Mouse (Mus musculus): ENCODE results near the gene Col16a1. TPM values are rescaled to one million over a fixed set of nuclear protein-coding genes. Genes with fewer than 3 reads are reported as not detected.

The Col16a1 gene
- polyA plus RNA-seq, 1 experiment from 2014 or later: 37.1 TPM

GRCm38 (mm10) chr4:130071758-130072157 lies 24.1 kb downstream of the Col16a1 start:
- WGBS: 70% methylated on average over 2 of the region's 2 CpGs
- Histone ChIP-seq H3K4me3 (ENCODE audit: control insufficient read depth in 1 of 2, insufficient read depth in 1 of 2, low read depth in 1 of 2, low read length in 2 of 2) (no peak overlapping the region), H3K4me1 (ENCODE audit: control insufficient read depth in 2 of 2, insufficient read depth in 2 of 2, low read length in 2 of 2) (no peaks in the 10 kb centered on the region; a peak in 1 of 4 replicates), H3K4me2 (ENCODE audit: low read length) (no peak overlapping the region), H3K27me3 (ENCODE audit: control insufficient read depth, insufficient read depth, low read length) (peaks cover 4% of the 10 kb centered on the region), H3K9me3 (ENCODE audit: control insufficient read depth, low read length) (no peaks in the 10 kb centered on the region), H3K9ac (ENCODE audit: low read length) (no peak overlapping the region), H3K27ac (replicated peaks in 1 of 2; ENCODE audit: control insufficient read depth in 1 of 2, insufficient read depth in 1 of 2, low read depth in 2 of 2, low read length in 2 of 2) (no peak overlapping the region), H3K36me3 (ENCODE audit: control insufficient read depth, insufficient read depth, low read length) (no peaks in the 10 kb centered on the region)
- ATAC-seq (ENCODE audit: insufficient number of reproducible peaks, insufficient read depth, low FRiP score, low read depth): no peak

DNA sequence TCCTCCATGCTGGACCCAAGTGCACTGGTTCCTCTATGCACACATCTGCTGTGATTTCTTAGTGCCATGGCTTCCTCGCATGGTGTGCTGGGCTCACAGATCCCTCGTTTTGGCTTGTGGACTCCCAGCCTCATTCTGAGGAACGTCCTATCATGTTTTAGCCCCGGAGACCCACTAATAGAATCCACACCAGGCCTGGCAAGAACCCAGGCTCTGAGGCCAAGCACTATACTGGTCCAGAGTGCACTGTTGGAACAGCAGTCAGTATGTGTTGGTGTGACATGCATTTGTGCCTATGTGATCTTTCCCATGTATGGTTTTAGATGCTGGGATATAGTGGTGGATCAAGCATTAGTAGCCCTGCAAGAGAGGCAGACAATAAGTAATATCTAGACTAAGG lies 25.7 kb downstream of the Col16a1 start:
- H3K27ac ChIP-seq (replicated peaks in 1 of 2; ENCODE audit: control insufficient read depth in 1 of 2, insufficient read depth in 1 of 2, low read depth in 2 of 2, low read length in 2 of 2): no peak overlapping the region
- H3K4me1 ChIP-seq (ENCODE audit: control insufficient read depth in 2 of 2, insufficient read depth in 2 of 2, low read length in 2 of 2): no peaks in the 10 kb centered on the region; a peak in 1 of 4 replicates
- H3K36me3 ChIP-seq (ENCODE audit: control insufficient read depth, insufficient read depth, low read length): no peaks in the 10 kb centered on the region
- 76% methylated on average over 4 of the region's 4 CpGs for WGBS
- no peak overlapping the region for H3K9ac ChIP-seq (ENCODE audit: low read length)
- H3K9me3 ChIP-seq (ENCODE audit: control insufficient read depth, low read length): no peaks in the 10 kb centered on the region
- peaks cover 17% of the 10 kb centered on the region for H3K27me3 ChIP-seq (ENCODE audit: control insufficient read depth, insufficient read depth, low read length)
- H3K4me2 ChIP-seq (ENCODE audit: low read length): no peak overlapping the region
- no peak for ATAC-seq (ENCODE audit: insufficient number of reproducible peaks, insufficient read depth, low FRiP score, low read depth)
- H3K4me3 ChIP-seq (ENCODE audit: control insufficient read depth in 1 of 2, insufficient read depth in 1 of 2, low read depth in 1 of 2, low read length in 2 of 2): no peak overlapping the region

- no peak overlapping the region for H3K4me2 ChIP-seq (ENCODE audit: low read length)
- H3K36me3 ChIP-seq (ENCODE audit: control insufficient read depth, insufficient read depth, low read length): no peaks in the 10 kb centered on the region
- H3K9me3 ChIP-seq (ENCODE audit: control insufficient read depth, low read length): no peaks in the 10 kb centered on the region
- H3K27me3 ChIP-seq (ENCODE audit: control insufficient read depth, insufficient read depth, low read length): peaks cover 26% of the 10 kb centered on the region
- H3K9ac ChIP-seq (ENCODE audit: low read length): no peak overlapping the region
- 58% methylated on average over 17 of the region's 17 CpGs for WGBS
- H3K4me1 ChIP-seq (ENCODE audit: control insufficient read depth in 2 of 2, insufficient read depth in 2 of 2, low read length in 2 of 2): no peaks in the 10 kb centered on the region; a peak in 1 of 4 replicates
- no peak overlapping the region for H3K27ac ChIP-seq (replicated peaks in 1 of 2; ENCODE audit: control insufficient read depth in 1 of 2, insufficient read depth in 1 of 2, low read depth in 2 of 2, low read length in 2 of 2)
- no peak overlapping the region for H3K4me3 ChIP-seq (ENCODE audit: control insufficient read depth in 1 of 2, insufficient read depth in 1 of 2, low read depth in 1 of 2, low read length in 2 of 2)
- 0 out of 2 replicates have a peak, but pooled peaks have one; percentile 35 for ATAC-seq (ENCODE audit: insufficient number of reproducible peaks, insufficient read depth, low FRiP score, low read depth)
Measured at GRCm38 (mm10) chr4:130074761-130075515, 27.3 kb downstream of the Col16a1 start.

- peaks cover 26% of the 10 kb centered on the region for H3K27me3 ChIP-seq (ENCODE audit: control insufficient read depth, insufficient read depth, low read length)
- whole genome bisulfite sequencing: 48% methylated on average over 8 of the region's 8 CpGs
- no peak overlapping the region for H3K9ac ChIP-seq (ENCODE audit: low read length)
Measured at GRCm38 (mm10) chr4:130076856-130077255, 29.2 kb downstream of the Col16a1 start.

GRCm38 (mm10) chr4:130078816-130079485 lies 31.3 kb downstream of the Col16a1 start:
- Histone ChIP-seq H3K27ac (replicated peaks in 1 of 2; ENCODE audit: control insufficient read depth in 1 of 2, insufficient read depth in 1 of 2, low read depth in 2 of 2, low read length in 2 of 2) (no peak overlapping the region), H3K9me3 (ENCODE audit: control insufficient read depth, low read length) (no peaks in the 10 kb centered on the region), H3K4me1 (ENCODE audit: control insufficient read depth in 2 of 2, insufficient read depth in 2 of 2, low read length in 2 of 2) (peaks cover 11 to 12% of the 10 kb centered on the region in 2 experiments), H3K36me3 (ENCODE audit: control insufficient read depth, insufficient read depth, low read length) (no peaks in the 10 kb centered on the region), H3K27me3 (ENCODE audit: control insufficient read depth, insufficient read depth, low read length) (peaks cover 35% of the 10 kb centered on the region), H3K9ac (ENCODE audit: low read length) (no peak overlapping the region), H3K4me3 (ENCODE audit: control insufficient read depth in 1 of 2, insufficient read depth in 1 of 2, low read depth in 1 of 2, low read length in 2 of 2) (no peak overlapping the region), H3K4me2 (ENCODE audit: low read length) (no peak overlapping the region)
- 55% methylated on average over 17 of the region's 17 CpGs for WGBS
- 0 out of 2 replicates have a peak, but pooled peaks have one; percentile 32 for ATAC-seq (ENCODE audit: insufficient number of reproducible peaks, insufficient read depth, low FRiP score, low read depth)

More at GRCm38 (mm10) chr4:130076856-130077255, 29.2 kb downstream of the Col16a1 start:
- H3K36me3 ChIP-seq (ENCODE audit: control insufficient read depth, insufficient read depth, low read length): no peaks in the 10 kb centered on the region
- no peak overlapping the region for H3K27ac ChIP-seq (replicated peaks in 1 of 2; ENCODE audit: control insufficient read depth in 1 of 2, insufficient read depth in 1 of 2, low read depth in 2 of 2, low read length in 2 of 2)
- H3K9me3 ChIP-seq (ENCODE audit: control insufficient read depth, low read length): no peaks in the 10 kb centered on the region
- peaks cover 9 to 10% of the 10 kb centered on the region in 2 experiments for H3K4me1 ChIP-seq (ENCODE audit: control insufficient read depth in 2 of 2, insufficient read depth in 2 of 2, low read length in 2 of 2)
- H3K4me2 ChIP-seq (ENCODE audit: low read length): no peak overlapping the region
- H3K4me3 ChIP-seq (ENCODE audit: control insufficient read depth in 1 of 2, insufficient read depth in 1 of 2, low read depth in 1 of 2, low read length in 2 of 2): no peak overlapping the region
- ATAC-seq (ENCODE audit: insufficient number of reproducible peaks, insufficient read depth, low FRiP score, low read depth): no peak

- Histone ChIP-seq H3K36me3 (ENCODE audit: control insufficient read depth, insufficient read depth, low read length) (no peaks in the 10 kb centered on the region), H3K27me3 (ENCODE audit: control insufficient read depth, insufficient read depth, low read length) (peaks cover 35% of the 10 kb centered on the region)
- 67% methylated on average over 3 of the region's 3 CpGs for WGBS
Measured at GRCm38 (mm10) chr4:130079521-130079920, 31.9 kb downstream of the Col16a1 start.

DNA sequence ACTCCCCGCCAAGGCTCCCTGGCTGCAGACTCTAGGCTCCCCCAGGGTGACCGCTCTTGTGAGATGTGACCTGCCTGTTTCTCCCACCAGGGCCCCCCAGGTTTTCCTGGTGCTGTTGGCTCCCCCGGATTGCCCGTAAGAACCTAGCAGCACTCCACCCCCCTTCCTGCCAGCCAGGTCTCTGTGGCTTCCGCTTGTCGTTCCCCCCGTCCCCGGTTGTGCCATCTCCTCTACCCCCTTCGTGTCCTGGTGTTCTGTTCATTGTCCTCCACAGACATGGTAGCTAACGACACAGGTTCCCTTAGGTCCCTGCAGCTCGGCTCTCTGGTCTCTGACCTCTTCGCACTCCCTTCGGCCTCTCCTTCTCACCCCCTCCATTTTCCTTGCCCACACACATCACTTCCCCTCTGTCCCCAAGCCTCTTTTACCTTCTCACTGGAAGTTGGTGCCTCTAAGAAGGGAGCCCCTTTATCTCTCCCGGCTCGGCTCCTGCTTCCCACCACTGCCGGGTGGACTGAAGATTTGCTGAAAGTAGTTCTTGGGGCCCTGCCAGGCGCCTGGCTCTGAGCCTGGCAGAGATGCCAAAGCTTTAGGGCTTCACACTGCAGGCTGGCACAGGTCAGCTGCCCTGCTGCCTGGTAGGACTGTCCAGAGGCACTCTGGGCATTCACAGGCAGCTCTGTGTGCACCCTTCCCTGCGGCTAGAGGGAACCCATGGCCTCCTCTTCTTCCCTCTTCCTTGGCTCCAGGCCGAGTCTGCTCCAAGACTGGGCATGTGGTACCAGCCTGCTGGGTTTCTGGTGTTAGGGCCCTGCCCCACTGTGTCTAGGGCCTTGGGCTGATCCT lies 33.9 kb downstream of the Col16a1 start:
- no peaks in the 10 kb centered on the region for H3K36me3 ChIP-seq (ENCODE audit: control insufficient read depth, insufficient read depth, low read length)
- H3K4me3 ChIP-seq (ENCODE audit: control insufficient read depth in 1 of 2, insufficient read depth in 1 of 2, low read depth in 1 of 2, low read length in 2 of 2): no peak overlapping the region
- H3K4me2 ChIP-seq (ENCODE audit: low read length): no peak overlapping the region
- WGBS: 52% methylated on average over 19 of the region's 19 CpGs
- peaks cover 31% of the 10 kb centered on the region for H3K27me3 ChIP-seq (ENCODE audit: control insufficient read depth, insufficient read depth, low read length)
- H3K9ac ChIP-seq (ENCODE audit: low read length): peak overlapping the region; percentile 38; the same call in 1 of the 2 replicates
- no peaks in the 10 kb centered on the region for H3K9me3 ChIP-seq (ENCODE audit: control insufficient read depth, low read length)
- no peak overlapping the region for H3K27ac ChIP-seq (replicated peaks in 1 of 2; ENCODE audit: control insufficient read depth in 1 of 2, insufficient read depth in 1 of 2, low read depth in 2 of 2, low read length in 2 of 2)
- H3K4me1 ChIP-seq (ENCODE audit: control insufficient read depth in 2 of 2, insufficient read depth in 2 of 2, low read length in 2 of 2): peaks cover 12 to 14% of the 10 kb centered on the region in 2 experiments
- ATAC-seq (ENCODE audit: insufficient number of reproducible peaks, insufficient read depth, low FRiP score, low read depth): no peak

More at GRCm38 (mm10) chr4:130079521-130079920, 31.9 kb downstream of the Col16a1 start:
- ATAC-seq (ENCODE audit: insufficient number of reproducible peaks, insufficient read depth, low FRiP score, low read depth): no peak
- Histone ChIP-seq H3K27ac (replicated peaks in 1 of 2; ENCODE audit: control insufficient read depth in 1 of 2, insufficient read depth in 1 of 2, low read depth in 2 of 2, low read length in 2 of 2) (no peak overlapping the region), H3K9ac (ENCODE audit: low read length) (no peak overlapping the region), H3K4me3 (ENCODE audit: control insufficient read depth in 1 of 2, insufficient read depth in 1 of 2, low read depth in 1 of 2, low read length in 2 of 2) (no peak overlapping the region), H3K9me3 (ENCODE audit: control insufficient read depth, low read length) (no peaks in the 10 kb centered on the region), H3K4me2 (ENCODE audit: low read length) (no peak overlapping the region), H3K4me1 (ENCODE audit: control insufficient read depth in 2 of 2, insufficient read depth in 2 of 2, low read length in 2 of 2) (peaks cover 11 to 12% of the 10 kb centered on the region in 2 experiments)

All from heart, embryonic 14.5 days (tissue).